Mouse (Mus musculus): ENCODE data around the gene Apc2.
"Not testable (repeated sequence)": the region's sequence is repeated elsewhere in the genome, so short reads cannot be mapped to it uniquely, and the experiment has no call there.

Apc2 gene

GRCm38 (mm10) chr10:80295618-80296425 lies at the start of gene Apc2:
Gene Apc2, plus strand, starts transcription at chr10:80295977.
- peak; percentile 69 to 77 for DNase-seq (ENCODE audit: low spot score in 2 of 2)

- no peak for DNase-seq (ENCODE audit: low spot score in 2 of 2)
Measured at GRCm38 (mm10) chr10:80247849-80248248, 47.9 kb upstream of the Apc2 start.

GRCm38 (mm10) chr10:80248437-80248836 lies 47.3 kb upstream of the Apc2 start:
- DNase-seq (ENCODE audit: low spot score in 2 of 2): not testable (repeated sequence)

GRCm38 (mm10) chr10:80248971-80249640 lies 46.7 kb upstream of the Apc2 start, which contains the start of gene Ndufs7:
Gene Ndufs7, plus strand, starts transcription at chr10:80249121.
- peak; percentile 93 to 96 for DNase-seq (ENCODE audit: low spot score in 2 of 2)

- DNase-seq (ENCODE audit: low spot score in 2 of 2): no peak
Measured at GRCm38 (mm10) chr10:80250059-80250458, 45.7 kb upstream of the Apc2 start.

- DNase-seq (ENCODE audit: low spot score in 2 of 2): no peak
Measured at GRCm38 (mm10) chr10:80250573-80250972, 45.2 kb upstream of the Apc2 start.

GRCm38 (mm10) chr10:80252011-80252410 lies 43.8 kb upstream of the Apc2 start:
- DNase-seq (ENCODE audit: low spot score in 2 of 2): no peak

- DNase-seq (ENCODE audit: low spot score in 2 of 2): no peak
Measured at GRCm38 (mm10) chr10:80252493-80253274, 43.1 kb upstream of the Apc2 start.

- no peak for DNase-seq (ENCODE audit: low spot score in 2 of 2)
Measured at GRCm38 (mm10) chr10:80253551-80253950, 42.2 kb upstream of the Apc2 start.

GRCm38 (mm10) chr10:80254331-80255297 lies 41.2 kb upstream of the Apc2 start:
- DNase-seq (ENCODE audit: low spot score in 2 of 2): no peak

GRCm38 (mm10) chr10:80255881-80256535 lies 39.8 kb upstream of the Apc2 start:
- DNase-seq (ENCODE audit: low spot score in 2 of 2): no peak

GRCm38 (mm10) chr10:80257936-80258335 lies 37.8 kb upstream of the Apc2 start:
- DNase-seq (ENCODE audit: low spot score in 2 of 2): no peak

GRCm38 (mm10) chr10:80258752-80259462 lies 36.9 kb upstream of the Apc2 start:
- DNase-seq (ENCODE audit: low spot score in 2 of 2): no peak

GRCm38 (mm10) chr10:80259463-80259805 lies 36.3 kb upstream of the Apc2 start:
- DNase-seq (ENCODE audit: low spot score in 2 of 2): no peak

- no peak for DNase-seq (ENCODE audit: low spot score in 2 of 2)
Measured at GRCm38 (mm10) chr10:80259861-80260641, 35.7 kb upstream of the Apc2 start.

GRCm38 (mm10) chr10:80260642-80261584 lies 34.9 kb upstream of the Apc2 start, which contains the start of the genes Gamt and Dazap1:
Gene Gamt, minus strand, starts transcription at chr10:80261012.
Gene Dazap1, plus strand, starts transcription at chr10:80261486.
- DNase-seq (ENCODE audit: low spot score in 2 of 2): peak; percentile 94 to 96

- peak; percentile 93 to 97 for DNase-seq (ENCODE audit: low spot score in 2 of 2)
Measured at GRCm38 (mm10) chr10:80261585-80261968, 34.2 kb upstream of the Apc2 start.

GRCm38 (mm10) chr10:80262169-80262568 lies 33.6 kb upstream of the Apc2 start:
- DNase-seq (ENCODE audit: low spot score in 2 of 2): no peak
